Mouse (Mus musculus) gastrocnemius, adult 18-20 months (tissue): ENCODE data around the gene Olfr643. TPM values are rescaled to one million over a fixed set of nuclear protein-coding genes. Genes with fewer than 3 reads are reported as not detected.
"Not testable (repeated sequence)": the region's sequence is repeated elsewhere in the genome, so short reads cannot be mapped to it uniquely, and the experiment has no call there.

ENCODE experiments used
- DNase-seq: peaks from one replicate; pipeline ENCODE4 v3.0.0; 2021; ENCODE audit warnings: low spot score
- total RNA-seq, 2 experiments: library from RNA; stranded (reverse); gene quantifications; 2 replicates each; pipeline ENCODE4 v1.2.3; 2021

The Olfr643 gene
- total RNA-seq, 2 experiments from 2014 or later = not detected

DNA sequence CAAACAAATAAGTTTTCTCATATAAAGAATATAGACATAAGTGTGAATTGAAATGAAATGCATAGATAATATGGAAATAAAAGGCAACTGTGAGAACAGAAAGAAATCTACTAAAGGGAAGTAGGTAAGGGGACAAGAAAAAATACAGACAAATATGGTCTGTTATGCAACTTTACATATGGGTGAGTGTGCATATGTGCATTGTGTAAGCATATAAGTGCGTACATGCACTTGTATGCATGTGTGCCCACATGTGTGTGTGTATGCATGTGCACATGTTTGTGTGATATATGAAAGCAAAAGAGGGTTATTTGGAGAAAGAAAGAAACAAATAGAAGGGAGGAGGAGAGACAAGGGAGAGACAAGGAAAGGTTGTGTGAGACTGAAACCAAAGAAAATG lies 118.3 kb downstream of the Olfr643 start:
- DNase-seq = no peak

DNA sequence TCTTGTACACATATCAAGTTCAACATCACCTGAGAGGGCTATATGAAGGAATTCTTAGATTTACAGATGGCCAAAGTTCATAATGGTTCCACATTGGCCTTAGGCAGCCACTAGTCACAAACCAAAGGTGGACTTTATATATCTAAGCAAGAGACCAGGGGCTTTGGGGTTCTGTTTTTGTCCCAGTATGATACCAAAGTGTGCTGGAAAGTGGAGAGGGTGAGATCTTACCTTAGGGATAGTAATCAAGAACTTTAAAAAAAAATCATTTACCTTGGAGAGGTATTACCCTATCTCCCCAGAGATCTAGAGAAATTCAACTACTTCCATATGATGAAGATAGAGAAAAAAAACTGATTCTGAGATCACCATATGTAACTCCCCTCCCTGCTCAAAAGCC lies 120.0 kb downstream of the Olfr643 start, which contains the start of gene Olfr639:
TSS of gene Olfr639 (minus strand) at position 101 of the 400 bp plus-strand sequence.
- DNase-seq = no peak

GRCm38 (mm10) chr7:103999124-103999523 lies 138.1 kb downstream of the Olfr643 start:
- DNase-seq = no peak

GRCm38 (mm10) chr7:103998446-103998845 lies 138.8 kb downstream of the Olfr643 start, which contains the start of gene Olfr638:
Gene Olfr638, plus strand, starts transcription at chr7:103998746.
- DNase-seq = no peak

GRCm38 (mm10) chr7:103971782-103972181 lies 165.4 kb downstream of the Olfr643 start:
- DNase-seq = no peak

DNA sequence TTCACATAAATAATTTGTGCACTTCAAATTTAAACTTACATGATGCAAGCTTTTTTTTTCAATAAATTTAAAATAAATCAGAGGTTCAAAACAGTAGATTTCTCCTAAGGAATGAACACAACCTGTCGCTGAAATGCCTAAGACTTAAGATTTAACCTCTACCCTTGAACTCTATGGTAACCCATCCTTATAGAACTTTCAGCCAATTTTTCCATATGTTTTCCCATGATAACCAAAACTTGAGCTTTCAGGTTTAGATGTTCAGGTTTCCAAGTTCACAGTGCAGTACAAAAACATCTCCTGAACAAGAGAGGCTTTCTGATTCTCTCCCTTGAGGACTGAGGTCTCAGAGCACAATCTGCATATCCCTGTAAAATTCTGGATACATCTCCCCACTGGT lies 166.4 kb downstream of the Olfr643 start, which contains the start of gene Olfr635:
TSS of gene Olfr635 (plus strand) at position 301 of the 400 bp plus-strand sequence.
- no peak for DNase-seq

GRCm38 (mm10) chr7:103966873-103967272 lies 170.3 kb downstream of the Olfr643 start:
- not testable (repeated sequence) for DNase-seq

Other genes with a start within 250 kb of the Olfr643 start
- gene Olfr64, start 242.9 kb downstream of the Olfr643 start, total RNA-seq = not detected
- gene Olfr65, start 233.9 kb downstream of the Olfr643 start, total RNA-seq = not detected
- not detected for gene Olfr631, start 208.6 kb downstream of the Olfr643 start, total RNA-seq
- not detected for gene Olfr632, start 203.1 kb downstream of the Olfr643 start, total RNA-seq
- gene Olfr633, start 193.0 kb downstream of the Olfr643 start, total RNA-seq = not detected
- gene Olfr635, start 166.3 kb downstream of the Olfr643 start, total RNA-seq = not detected
- not detected for gene Olfr638, start 138.7 kb downstream of the Olfr643 start, total RNA-seq
- under 1 TPM in 1 of 2 experiments, not detected in 1; 0.05 TPM for gene Olfr639, start 120.1 kb downstream of the Olfr643 start, total RNA-seq
- gene Olfr640, start 111.8 kb downstream of the Olfr643 start, total RNA-seq = not detected
- gene Olfr641, start 102.0 kb downstream of the Olfr643 start, total RNA-seq = not detected
- not detected for gene Olfr642, start 84.7 kb downstream of the Olfr643 start, total RNA-seq
- gene 4930516K23Rik, start 76.0 kb downstream of the Olfr643 start, total RNA-seq = not detected
- not detected for gene Olfr644, start 65.5 kb downstream of the Olfr643 start, total RNA-seq
- not detected for gene Olfr645, start 51.9 kb downstream of the Olfr643 start, total RNA-seq
- gene Olfr646, start 32.5 kb downstream of the Olfr643 start, total RNA-seq = not detected
- gene Ubqln5, start 7.6 kb downstream of the Olfr643 start, total RNA-seq = not detected
- not detected for gene Ubqln3, start 5.9 kb upstream of the Olfr643 start, total RNA-seq
- gene Ubqlnl, start 13.2 kb upstream of the Olfr643 start, total RNA-seq = not detected
- not detected for gene Olfm5, start 27.4 kb upstream of the Olfr643 start, total RNA-seq
- not detected for gene Olfr648, start 46.0 kb upstream of the Olfr643 start, total RNA-seq
- not detected for gene Olfr649, start 58.6 kb upstream of the Olfr643 start, total RNA-seq
- under 1 TPM in 1 of 2 experiments, not detected in 1; 0.09 TPM for gene Trim6, start 81.4 kb upstream of the Olfr643 start, total RNA-seq
- gene Trim34a, start 107.1 kb upstream of the Olfr643 start, total RNA-seq = 1 to 10 TPM; 1.1 to 1.2 TPM
- under 1 TPM; 0.57 to 0.59 TPM for gene Trim5, start 150.7 kb upstream of the Olfr643 start, total RNA-seq
- gene Trim12a, start 178.1 kb upstream of the Olfr643 start, total RNA-seq = 1 to 10 TPM; 3.4 to 3.6 TPM
- gene Trim34b, start 192.1 kb upstream of the Olfr643 start, total RNA-seq = not detected
- 1 to 10 TPM; 2.4 to 2.8 TPM for gene Trim12c, start 216.0 kb upstream of the Olfr643 start, total RNA-seq
- not detected for gene Trim30b, start 232.5 kb upstream of the Olfr643 start, total RNA-seq